Mouse (Mus musculus) liver, embryonic 14.5 days (tissue): ENCODE data around the gene Erbb4.

Experiments
- CTCF ChIP-seq: IDR thresholded peaks from 2 replicates; pipeline ENCODE4 v1.5.1; 2016; ENCODE audit warnings: antibody characterized with exemption, low read depth, control low read depth
- EP300 ChIP-seq: IDR thresholded peaks from 2 replicates; pipeline ENCODE4 v1.6.1; 2016; ENCODE audit warnings: antibody characterized with exemption, low read depth

- TF ChIP-seq CTCF, result no peak
- no peak for TF ChIP-seq EP300
Observed at GRCm38 (mm10) chr1:68134943-68135342, 972.9 kb downstream of the Erbb4 start.
